Mouse (Mus musculus) C2C12 (cell line): ENCODE results near the gene Safb. TPM values are rescaled to one million over a fixed set of nuclear protein-coding genes. Genes with fewer than 3 reads are reported as not detected.

Experiments used
- H3K27me3 ChIP-seq: one replicate; pipeline ENCODE4 v1.6.1; 2011; ENCODE audit not compliant: control insufficient read depth, insufficient read depth, insufficient read length
- H3K36me3 ChIP-seq: one replicate; pipeline ENCODE4 v1.6.1; 2011; ENCODE audit not compliant: control insufficient read depth, insufficient read depth
- H3K4me3 ChIP-seq: one replicate; pipeline ENCODE4 v1.5.1; 2011; ENCODE audit warnings: mild to moderate bottlenecking, control low read depth; ENCODE audit not compliant: poor library complexity, insufficient read depth, severe bottlenecking
- H3K79me2 ChIP-seq: one replicate; pipeline ENCODE4 v1.6.1; 2011; ENCODE audit not compliant: control insufficient read depth, insufficient read depth
- H3K79me3 ChIP-seq: one replicate; pipeline ENCODE4 v1.6.1; 2011; ENCODE audit warnings: low read depth, control low read depth
- H3ac ChIP-seq: one replicate; pipeline ENCODE3; 2011; ENCODE audit warnings: low read depth; ENCODE audit not compliant: control insufficient read depth, insufficient read length
- CEBPB ChIP-seq: IDR thresholded peaks from one replicate; pipeline ENCODE4 v1.6.1; 2011; ENCODE audit warnings: low read depth, mild to moderate bottlenecking, control low read depth, moderate library complexity
- CTCF ChIP-seq: IDR thresholded peaks from one replicate; pipeline ENCODE4 v1.5.1; 2011; ENCODE audit not compliant: control insufficient read depth, insufficient read depth, insufficient read length
- FOSL1 ChIP-seq: IDR thresholded peaks from one replicate; pipeline ENCODE4 v1.8.0; 2011; ENCODE audit warnings: mild to moderate bottlenecking, low read length; ENCODE audit not compliant: poor library complexity, insufficient read depth, severe bottlenecking
- MAX ChIP-seq: IDR thresholded peaks from one replicate; pipeline ENCODE4 v1.6.1; 2011; ENCODE audit warnings: mild to moderate bottlenecking, control low read depth
- MYOD1 ChIP-seq: IDR thresholded peaks from one replicate; pipeline ENCODE4 v1.6.1; 2011; ENCODE audit warnings: low read depth; ENCODE audit not compliant: control insufficient read depth, insufficient read length
- MYOG ChIP-seq: IDR thresholded peaks from one replicate; pipeline ENCODE4 v1.6.1; 2011; ENCODE audit not compliant: control insufficient read depth, insufficient read length; ENCODE audit errors: extremely low read depth
- USF1 ChIP-seq: IDR thresholded peaks from one replicate; pipeline ENCODE4 v1.6.1; 2011; ENCODE audit warnings: low read depth, mild to moderate bottlenecking, control low read depth, moderate library complexity
- long read RNA-seq, 2 experiments: library from polyadenylated mRNA; unstranded; transcript quantifications; one replicate each; pipeline ENCODE4 v2.0.0; 2019 to 2020
- polyA plus RNA-seq: library from polyadenylated mRNA; unstranded; fragments of >200 nt; fragmentation: generic; extraction: Trizol; gene quantifications from one replicate; pipeline ENCODE4 v1.2.1, GENCODE M21; 2012; ENCODE audit warnings: missing spikeins

The Safb gene
- polyA plus RNA-seq, result 69.7 TPM
- long read RNA-seq, experiment 1, partial matches to known transcripts, result 13 of 23 reads
- long read RNA-seq, experiment 1, other reads (novel, unspliced or antisense), result 5 of 23 reads
- long read RNA-seq, experiment 2, transcript Safb-207 (21 exons, 3,122 nt), result minor isoform, 20 of 173 reads
- long read RNA-seq, experiment 2, transcript Safb-201 (21 exons, 3,106 nt), result major isoform, 109 of 173 reads
- long read RNA-seq, experiment 2, partial matches to known transcripts, result 14 of 173 reads
- long read RNA-seq, experiment 2, other reads (novel, unspliced or antisense), result 29 of 173 reads

- Histone ChIP-seq H3K79me3 (peaks cover 90% of the 10 kb centered on the region), H3K4me3 (peak within 1 kb of the TSS; percentile 95), H3K79me2 (peaks cover 95% of the 10 kb centered on the region), H3K27me3 (no peaks in the 10 kb centered on the region), H3K36me3 (peaks cover 68% of the 10 kb centered on the region), H3ac (peak within 1 kb of the TSS; percentile 92)
- TF ChIP-seq MAX (peak; percentile 24), MYOG (no peak)
Observed at GRCm38 (mm10) chr17:56584257-56585130, at the start of gene Safb, which contains the start of gene Safb2. TSS of gene Safb (plus strand) at chr17:56584825. TSS of gene Safb2 (minus strand) at chr17:56584585.

- Histone ChIP-seq H3K4me3 (no peak overlapping the region), H3K36me3 (no peaks in the 10 kb centered on the region), H3K27me3 (peaks cover 6% of the 10 kb centered on the region), H3ac (no peak overlapping the region), H3K79me2 (no peaks in the 10 kb centered on the region), H3K79me3 (no peaks in the 10 kb centered on the region)
- TF ChIP-seq USF1 (no peak), MAX (no peak), CTCF (no peak), FOSL1 (no peak), MYOG (no peak), MYOD1 (no peak), CEBPB (no peak)
Observed at GRCm38 (mm10) chr17:56536192-56536591, 48.4 kb upstream of the Safb start.

- TF ChIP-seq MAX, result no peak
- no peak for TF ChIP-seq CEBPB
- TF ChIP-seq MYOD1, result no peak
- no peak for TF ChIP-seq FOSL1
- no peak for TF ChIP-seq MYOG
- no peak for TF ChIP-seq USF1
- Histone ChIP-seq H3K4me3 (no peak overlapping the region), H3K27me3 (peaks cover 6% of the 10 kb centered on the region), H3K79me2 (no peaks in the 10 kb centered on the region), H3ac (no peak overlapping the region), H3K79me3 (no peaks in the 10 kb centered on the region), H3K36me3 (no peaks in the 10 kb centered on the region)
Observed at GRCm38 (mm10) chr17:56536874-56537273, 47.8 kb upstream of the Safb start.

GRCm38 (mm10) chr17:56537912-56538311, 46.7 kb upstream of the Safb start:
- Histone ChIP-seq H3K4me3 (no peak overlapping the region), H3K36me3 (no peaks in the 10 kb centered on the region), H3ac (no peak overlapping the region), H3K27me3 (peaks cover 6% of the 10 kb centered on the region), H3K79me2 (no peaks in the 10 kb centered on the region), H3K79me3 (no peaks in the 10 kb centered on the region)
- TF ChIP-seq CEBPB, result no peak
- no peak for TF ChIP-seq MAX
- no peak for TF ChIP-seq FOSL1
- TF ChIP-seq CTCF, result no peak
- TF ChIP-seq USF1, result no peak
- no peak for TF ChIP-seq MYOD1
- no peak for TF ChIP-seq MYOG

- no peaks in the 10 kb centered on the region for H3K79me3 ChIP-seq
- H3K36me3 ChIP-seq, result no peaks in the 10 kb centered on the region
- TF ChIP-seq MAX (no peak), FOSL1 (no peak), MYOD1 (no peak), CTCF (no peak), USF1 (no peak), CEBPB (no peak), MYOG (no peak)
- no peak overlapping the region for H3K4me3 ChIP-seq
- no peaks in the 10 kb centered on the region for H3K79me2 ChIP-seq
- H3K27me3 ChIP-seq, result peaks cover 6% of the 10 kb centered on the region
- no peak overlapping the region for H3ac ChIP-seq
Observed at GRCm38 (mm10) chr17:56540562-56540975, 44.1 kb upstream of the Safb start.
